Mouse (Mus musculus) intestine, postnatal 0 days (tissue): ENCODE results near the gene N4bp3. TPM values are rescaled to one million over a fixed set of nuclear protein-coding genes. Genes with fewer than 3 reads are reported as not detected.
"Not testable (repeated sequence)": the region's sequence is repeated elsewhere in the genome, so short reads cannot be mapped to it uniquely, and the experiment has no call there.

Experiments
- ATAC-seq: fragments of 200-750 bp; cut with Nextera tagmentation; 2 replicates; pipeline ENCODE4 v1.8.0; 2017; ENCODE audit warnings: mild to moderate bottlenecking, moderate TSS enrichment, moderate library complexity
- H3K27ac ChIP-seq: fragments of 300-500 bp; sonication (generic); 2 replicates; pipeline ENCODE4 v1.5.1; 2014; ENCODE audit warnings: mild to moderate bottlenecking, low read depth, low read length, moderate library complexity
- H3K27me3 ChIP-seq: fragments of 300-500 bp; sonication (generic); replicated peaks from 2 replicates; pipeline ENCODE4 v1.6.1; 2014; ENCODE audit warnings: low read length, mixed read lengths; ENCODE audit not compliant: control insufficient read depth, insufficient read depth
- H3K36me3 ChIP-seq: fragments of 300-500 bp; sonication (generic); 2 replicates; pipeline ENCODE4 v1.6.1; 2014; ENCODE audit warnings: mild to moderate bottlenecking, moderate library complexity; ENCODE audit not compliant: control insufficient read depth, insufficient read depth
- H3K4me1 ChIP-seq: fragments of 300-500 bp; sonication (generic); replicated peaks from 2 replicates; pipeline ENCODE4 v1.6.1; 2014; ENCODE audit warnings: antibody characterized with exemption, low read length, mixed read lengths; ENCODE audit not compliant: control insufficient read depth, insufficient read depth
- H3K4me2 ChIP-seq: fragments of 300-500 bp; sonication (generic); replicated peaks from 2 replicates; pipeline ENCODE4 v1.6.1; 2014; ENCODE audit warnings: low read depth, mild to moderate bottlenecking, moderate library complexity
- H3K4me3 ChIP-seq: fragments of 300-500 bp; sonication (generic); 2 replicates; pipeline ENCODE4 v1.5.1; 2014; ENCODE audit warnings: low read depth, low read length
- H3K9ac ChIP-seq: fragments of 300-500 bp; sonication (generic); 2 replicates; pipeline ENCODE4 v1.6.1; 2014; ENCODE audit warnings: mild to moderate bottlenecking, low read depth, low read length
- H3K9me3 ChIP-seq: fragments of 300-500 bp; sonication (generic); 2 replicates; pipeline ENCODE4 v1.6.1; 2016; ENCODE audit warnings: mixed run types; ENCODE audit not compliant: control insufficient read depth
- CTCF ChIP-seq: sonication (generic); IDR thresholded peaks from 2 replicates; pipeline ENCODE4 v1.5.1; 2016; ENCODE audit warnings: low read depth, mild to moderate bottlenecking, control low read depth, antibody characterized with exemption, moderate library complexity
- WGBS: fragments of 180-500 bp; shearing (Covaris S2); extraction: QIAGEN DNeasy Blood & Tissue Kit; methylation state at CpG from one replicate; pipeline ENCODE4 v1.1.7; 2014; 5-methylcytosine and 5-hydroxymethylcytosine counted together
- polyA plus RNA-seq: library from polyadenylated mRNA; unstranded; fragments of >200 nt; fragmentation: Nextera tagmentation; extraction: Ambion mirVana; gene quantifications from 2 replicates; pipeline ENCODE4 v1.2.1, GENCODE M21; 2015

N4bp3 gene
- polyA plus RNA-seq, 1 experiment from 2014 or later = 8.8 TPM

- no peaks in the 10 kb centered on the region for H3K27me3 ChIP-seq
- H3K4me2 ChIP-seq = no peak overlapping the region
- H3K9ac ChIP-seq = no peak overlapping the region
- no peak overlapping the region for H3K4me3 ChIP-seq
- H3K36me3 ChIP-seq = no peaks in the 10 kb centered on the region
- no peak overlapping the region for H3K27ac ChIP-seq
- TF ChIP-seq CTCF = no peak
- no peaks in the 10 kb centered on the region for H3K4me1 ChIP-seq
- no peaks in the 10 kb centered on the region for H3K9me3 ChIP-seq
- WGBS = 64% methylated on average over 2 of the region's 2 CpGs
- ATAC-seq = 0 out of 2 replicates have a peak, but pooled peaks have one; percentile 13
Measured at GRCm38 (mm10) chr11:51671376-51671775, 20.7 kb upstream of the N4bp3 start.

GRCm38 (mm10) chr11:51670846-51671245 is 20.2 kb upstream of the N4bp3 start:
- Histone ChIP-seq H3K27ac (no peak overlapping the region), H3K4me1 (no peaks in the 10 kb centered on the region), H3K4me3 (no peak overlapping the region), H3K36me3 (no peaks in the 10 kb centered on the region), H3K9ac (no peak overlapping the region), H3K4me2 (no peak overlapping the region), H3K27me3 (no peaks in the 10 kb centered on the region), H3K9me3 (no peaks in the 10 kb centered on the region)
- no peak for TF ChIP-seq CTCF
- ATAC-seq = no peak
- WGBS = 85% methylated on average over 7 of the region's 7 CpGs

GRCm38 (mm10) chr11:51664747-51665146 is 14.1 kb upstream of the N4bp3 start:
- H3K27ac ChIP-seq, H3K9me3 ChIP-seq, H3K4me1 ChIP-seq, H3K4me2 ChIP-seq, ATAC-seq, H3K36me3 ChIP-seq, H3K4me3 ChIP-seq, H3K9ac ChIP-seq, H3K27me3 ChIP-seq: not testable (repeated sequence)
- WGBS = 89% methylated on average over 7 of the region's 7 CpGs

GRCm38 (mm10) chr11:51662632-51663031 is 12.0 kb upstream of the N4bp3 start:
- Histone ChIP-seq H3K27ac (no peak overlapping the region), H3K4me1 (no peaks in the 10 kb centered on the region), H3K27me3 (no peaks in the 10 kb centered on the region), H3K4me3 (no peak overlapping the region), H3K4me2 (no peak overlapping the region), H3K9ac (no peak overlapping the region), H3K36me3 (no peaks in the 10 kb centered on the region), H3K9me3 (no peaks in the 10 kb centered on the region)
- no peak for ATAC-seq
- 78% methylated on average over 7 of the region's 7 CpGs for WGBS
- no peak for TF ChIP-seq CTCF

GRCm38 (mm10) chr11:51661867-51662365 is 11.3 kb upstream of the N4bp3 start:
- WGBS = 85% methylated on average over 16 of the region's 16 CpGs

GRCm38 (mm10) chr11:51658705-51659104 is 8.1 kb upstream of the N4bp3 start:
- Histone ChIP-seq H3K4me1 (no peaks in the 10 kb centered on the region), H3K36me3 (peaks cover 10% of the 10 kb centered on the region; the same call in 1 of the 2 replicates), H3K4me3 (no peak overlapping the region), H3K27ac (no peak overlapping the region), H3K27me3 (no peaks in the 10 kb centered on the region), H3K4me2 (no peak overlapping the region), H3K9ac (no peak overlapping the region), H3K9me3 (no peaks in the 10 kb centered on the region)
- peak; percentile 58; the same call in 1 of the 2 replicates for ATAC-seq
- 37% methylated on average over 6 of the region's 6 CpGs for WGBS
- no peak for TF ChIP-seq CTCF

More at GRCm38 (mm10) chr11:51661867-51662365, 11.3 kb upstream of the N4bp3 start:
- Histone ChIP-seq H3K4me3 (no peak overlapping the region), H3K27ac (no peak overlapping the region), H3K4me2 (no peak overlapping the region), H3K9ac (no peak overlapping the region), H3K27me3 (no peaks in the 10 kb centered on the region), H3K36me3 (no peaks in the 10 kb centered on the region), H3K9me3 (no peaks in the 10 kb centered on the region), H3K4me1 (no peaks in the 10 kb centered on the region)
- no peak for ATAC-seq
- no peak for TF ChIP-seq CTCF

- no peak overlapping the region for H3K4me2 ChIP-seq
- no peaks in the 10 kb centered on the region for H3K9me3 ChIP-seq
- no peaks in the 10 kb centered on the region for H3K27me3 ChIP-seq
- H3K36me3 ChIP-seq = peaks cover 10% of the 10 kb centered on the region; the same call in 1 of the 2 replicates
- H3K4me1 ChIP-seq = no peaks in the 10 kb centered on the region
- no peak overlapping the region for H3K4me3 ChIP-seq
- 60% methylated on average over 7 of the region's 7 CpGs for whole genome bisulfite sequencing
- no peak for TF ChIP-seq CTCF
- H3K9ac ChIP-seq = no peak overlapping the region
- H3K27ac ChIP-seq = no peak overlapping the region
- ATAC-seq = no peak
Measured at GRCm38 (mm10) chr11:51658291-51658690, 7.6 kb upstream of the N4bp3 start.
